Mouse (Mus musculus) ES-Bruce4 (cell line): ENCODE data around the gene Gm4303. TPM values are rescaled to one million over a fixed set of nuclear protein-coding genes. Genes with fewer than 3 reads are reported as not detected.

ENCODE experiments used
- polyA plus RNA-seq: library from polyadenylated mRNA; stranded (reverse); fragments of >200 nt; gene quantifications from 2 replicates; pipeline ENCODE4 v1.2.4, GENCODE M21; 2011; ENCODE audit warnings: low read depth; ENCODE audit not compliant: missing spikeins, insufficient read depth, insufficient read length

Gene Gm4303
- polyA plus RNA-seq, 1 experiment = not detected

Other genes with a start within 250 kb of the Gm4303 start
- gene Gm4301, start 10.3 kb upstream of the Gm4303 start, polyA plus RNA-seq = not detected in 2 replicates
- not detected in 2 replicates for gene Gm4302, start 5.1 kb upstream of the Gm4303 start, polyA plus RNA-seq
- gene Gm4305, start 5.1 kb downstream of the Gm4303 start, polyA plus RNA-seq = not detected in 2 replicates
- gene Gm4307, start 15.4 kb downstream of the Gm4303 start, polyA plus RNA-seq = not detected in 2 replicates
- gene Gm4312, start 36.6 kb downstream of the Gm4303 start, polyA plus RNA-seq = not detected in 2 replicates
- 42.7 and 44.4 TPM in 2 replicates for gene Tmtc3, start 141.4 kb downstream of the Gm4303 start, polyA plus RNA-seq
- gene Cep290, start 141.6 kb downstream of the Gm4303 start, polyA plus RNA-seq = 25.1 and 28.7 TPM in 2 replicates
- gene 4930430F08Rik, start 244.5 kb downstream of the Gm4303 start, polyA plus RNA-seq = 28.0 and 28.8 TPM in 2 replicates
- gene 1700017N19Rik, start 244.5 kb downstream of the Gm4303 start, polyA plus RNA-seq = not detected in 2 replicates